ENCODE assay signal across 11 mouse cellular contexts in the genomic region with DNA sequence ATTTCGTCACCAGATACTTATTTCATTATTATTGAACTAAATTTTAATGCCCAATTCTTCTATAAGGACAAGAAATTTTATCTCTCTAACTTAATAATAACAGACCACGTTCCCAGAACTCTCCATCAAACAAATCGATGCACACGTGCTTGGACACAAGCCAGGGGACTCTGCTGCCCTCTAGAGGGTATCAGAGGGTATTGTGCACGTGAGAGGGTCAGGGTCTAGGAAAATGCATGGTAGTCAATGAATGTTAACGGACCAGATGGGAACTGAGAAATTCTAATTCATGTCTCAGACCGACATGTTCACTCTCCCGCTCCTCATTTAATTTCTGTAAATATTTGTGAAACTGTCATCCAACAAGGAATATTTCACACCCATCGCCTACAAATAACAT. TPM values are rescaled to one million over a fixed set of nuclear protein-coding genes. Genes with fewer than 3 reads are reported as not detected.
A peak's percentile ranks its signal among the peaks of the same experiment; 100 is the strongest.
DNase-seq lines count a peak whose midpoint lies in the region; ATAC-seq and TF ChIP-seq lines count a peak whose summit lies in the region.
"Had no signal": no experiment of that assay in that cellular context is flagged by ENCODE, and none has a peak within 500 bp of the region (broad histone marks: within the 10 kb centered on the region; RNA-seq: fewer than 3 reads in every experiment).

No protein-coding gene starts in this region.

- no peaks in the 10 kb centered on the region for H3K4me1 ChIP-seq in hindbrain, embryonic 10.5 days (replicated peaks)
- H3K4me1 ChIP-seq in hindbrain, embryonic 16.5 days (ENCODE audit: control insufficient read depth, insufficient read depth, low read depth, low read length), result peaks cover 3% of the 10 kb centered on the region; the same call in 1 of the 2 replicates
- no peaks in the 10 kb centered on the region for H3K4me1 ChIP-seq in cortical plate, adult 2 months (ENCODE audit: control insufficient read depth, insufficient read depth, low read length)
- no peaks in the 10 kb centered on the region for H3K4me1 ChIP-seq in kidney, embryonic 14.5 days (ENCODE audit: control insufficient read depth, insufficient read depth, low read length)

- no peak for TF ChIP-seq POLR2A in cortical plate, adult 2 months (IDR thresholded peaks at IDR 0.05; ENCODE audit: extremely low read depth, insufficient read depth, low read length)

- no peak overlapping the region for H3K4me2 ChIP-seq in hindbrain, embryonic 16.5 days (ENCODE audit: low read length)
- no peak overlapping the region for H3K4me2 ChIP-seq in kidney, embryonic 14.5 days (replicated peaks; ENCODE audit: low read depth, low read length)
- H3K4me2 ChIP-seq: liver, embryonic 13.5 days; neural tube, embryonic 15.5 days had no signal

- H3K4me3 ChIP-seq in hindbrain, embryonic 10.5 days, result no peak overlapping the region
- no peak overlapping the region for H3K4me3 ChIP-seq in hindbrain, embryonic 16.5 days (ENCODE audit: low read length)
- peak overlapping the region; percentile 9; the same call in 1 of the 2 replicates for H3K4me3 ChIP-seq in cortical plate, adult 2 months (ENCODE audit: insufficient read depth, low read length)
- H3K4me3 ChIP-seq in kidney, embryonic 14.5 days (ENCODE audit: low read length), result no peak overlapping the region
- H3K4me3 ChIP-seq: liver, embryonic 13.5 days; neural tube, embryonic 15.5 days had no signal

- no peak for ATAC-seq in hindbrain, embryonic 16.5 days
- ATAC-seq in kidney, embryonic 14.5 days (ENCODE audit: low FRiP score, low TSS enrichment), result no peak

- H3K27ac ChIP-seq in hindbrain, embryonic 10.5 days, result no peak overlapping the region
- no peak overlapping the region for H3K27ac ChIP-seq in hindbrain, embryonic 16.5 days (ENCODE audit: low read depth, low read length)
- no peak overlapping the region for H3K27ac ChIP-seq in cortical plate, adult 2 months (ENCODE audit: insufficient read depth, low read length)
- H3K27ac ChIP-seq in kidney, embryonic 14.5 days (ENCODE audit: low read depth, low read length), result no peak overlapping the region
- H3K27ac ChIP-seq: liver, embryonic 13.5 days; neural tube, embryonic 15.5 days had no signal

- H3K36me3 ChIP-seq in hindbrain, embryonic 10.5 days, result no peaks in the 10 kb centered on the region
- H3K36me3 ChIP-seq in hindbrain, embryonic 16.5 days (ENCODE audit: control insufficient read depth, insufficient read depth, low read length), result no peaks in the 10 kb centered on the region
- H3K36me3 ChIP-seq in splenic B cell, adult 2 months (ENCODE audit: control insufficient read depth, insufficient read depth, low read length, poor library complexity, severe bottlenecking), result no peaks in the 10 kb centered on the region
- H3K36me3 ChIP-seq in kidney, embryonic 14.5 days (ENCODE audit: control insufficient read depth, insufficient read depth, low read length), result no peaks in the 10 kb centered on the region
- H3K36me3 ChIP-seq: liver, embryonic 13.5 days; neural tube, embryonic 15.5 days had no signal

- peak; percentile 38 for DNase-seq in hindbrain, embryonic 10.5 days (ENCODE audit: low spot score)
- DNase-seq in right cerebral cortex, postnatal 4 days, result peak; percentile 24
- no peak for DNase-seq in right cerebral cortex, postnatal 25 days
- peak; percentile 48 for DNase-seq in splenic B cell, adult 2 months (ENCODE audit: low read depth, low spot score)
- DNase-seq in layer of hippocampus, adult 9-10 months (ENCODE audit: low spot score), result no peak
- DNase-seq: kidney, postnatal 25 days; liver, embryonic 13.5 days had no signal

- no peak overlapping the region for H3K9ac ChIP-seq in hindbrain, embryonic 16.5 days (ENCODE audit: low read depth, low read length)
- no peak overlapping the region for H3K9ac ChIP-seq in kidney, embryonic 14.5 days (ENCODE audit: low read depth, low read length)
- H3K9ac ChIP-seq: liver, embryonic 13.5 days; neural tube, embryonic 15.5 days had no signal

- no peaks in the 10 kb centered on the region; the same call in 1 of the 2 replicates for H3K9me3 ChIP-seq in hindbrain, embryonic 10.5 days
- H3K9me3 ChIP-seq in hindbrain, embryonic 16.5 days (ENCODE audit: control insufficient read depth, low read length), result no peaks in the 10 kb centered on the region
- peaks cover 5% of the 10 kb centered on the region; the same call in 1 of the 2 replicates for H3K9me3 ChIP-seq in kidney, embryonic 14.5 days (ENCODE audit: control insufficient read depth, low read length)
- H3K9me3 ChIP-seq: liver, embryonic 13.5 days had no signal

- H3K27me3 ChIP-seq in hindbrain, embryonic 10.5 days (ENCODE audit: insufficient read depth, poor library complexity, severe bottlenecking), result no peaks in the 10 kb centered on the region
- H3K27me3 ChIP-seq in hindbrain, embryonic 16.5 days (replicated peaks; ENCODE audit: control insufficient read depth, insufficient read depth, low read length), result no peaks in the 10 kb centered on the region
- no peaks in the 10 kb centered on the region for H3K27me3 ChIP-seq in splenic B cell, adult 2 months (ENCODE audit: control insufficient read depth, insufficient read depth, low read length, poor library complexity, severe bottlenecking)
- no peaks in the 10 kb centered on the region for H3K27me3 ChIP-seq in kidney, embryonic 14.5 days (ENCODE audit: control insufficient read depth, insufficient read depth, low read length)
- H3K27me3 ChIP-seq: liver, embryonic 13.5 days; neural tube, embryonic 15.5 days had no signal

- 68% methylated on average over 9 of the region's 9 CpGs for WGBS in hindbrain, embryonic 10.5 days
- 51% methylated on average over 9 of the region's 9 CpGs for WGBS in hindbrain, embryonic 16.5 days
- 69% methylated on average over 9 of the region's 9 CpGs for whole genome bisulfite sequencing in kidney, embryonic 14.5 days

- TF ChIP-seq CTCF in cortical plate, adult 2 months (IDR thresholded peaks at IDR 0.05; ENCODE audit: extremely low read depth, insufficient read depth, low read length), result peak; percentile 43

RNA-seq across cellular contexts. Expression of gene Snrpf, which starts 18.5 kb away (rescaled TPM):
- polyA plus RNA-seq in hindbrain, embryonic 10.5 days (2016; fragmentation: Nextera tagmentation; extraction: Ambion mirVana), result 163 and 183 TPM in 2 replicates
- 48.3 and 54.7 TPM in 2 replicates for polyA plus RNA-seq in hindbrain, embryonic 16.5 days (2015; fragmentation: Nextera tagmentation; extraction: Ambion mirVana)
- 40.4 and 41.6 TPM in 2 replicates for polyA plus RNA-seq in cortical plate, adult 2 months (2012; rRNA removed)
- 166 and 226 TPM in 2 replicates for polyA plus RNA-seq in kidney, embryonic 14.5 days (2014; fragmentation: Nextera tagmentation; extraction: Ambion mirVana)

RNA-seq across cellular contexts. Expression of gene Ntn4, which starts 32.4 kb away (rescaled TPM):
- 0.90 and 2.2 TPM in 2 replicates for polyA plus RNA-seq in hindbrain, embryonic 10.5 days (2016; fragmentation: Nextera tagmentation; extraction: Ambion mirVana)
- polyA plus RNA-seq in hindbrain, embryonic 16.5 days (2015; fragmentation: Nextera tagmentation; extraction: Ambion mirVana), result 0.81 and 1.4 TPM in 2 replicates
- polyA plus RNA-seq in cortical plate, adult 2 months (2012; rRNA removed), result 4.5 and 5.7 TPM in 2 replicates
- polyA plus RNA-seq in kidney, embryonic 14.5 days (2014; fragmentation: Nextera tagmentation; extraction: Ambion mirVana), result 0.59 and 1.3 TPM in 2 replicates

Comparison
In these comparisons a context has a peak if more than half of its experiments do, and no peak if none do; other contexts are left out.
1. DNase-seq: peak in hindbrain, embryonic 10.5 days (single experiment), right cerebral cortex, postnatal 4 days (single experiment) and splenic B cell, adult 2 months (single experiment); none in right cerebral cortex, postnatal 25 days (single experiment) and layer of hippocampus, adult 9-10 months (single experiment).